Mouse (Mus musculus) cortical plate, adult 2 months (tissue): Measurements from ENCODE around the gene Gemin2.

ENCODE experiments used
- CTCF ChIP-seq: fragments of 200-500 bp; IDR thresholded peaks from 2 replicates; pipeline ENCODE4 v1.5.1; 2011; ENCODE audit warnings: mild to moderate bottlenecking, control low read depth, low read length; ENCODE audit not compliant: insufficient read depth; ENCODE audit errors: extremely low read depth
- POLR2A ChIP-seq: fragments of 200-500 bp; IDR thresholded peaks from 2 replicates; pipeline ENCODE4 v1.6.1; 2011; ENCODE audit warnings: mild to moderate bottlenecking, low read length, control low read depth; ENCODE audit not compliant: insufficient read depth; ENCODE audit errors: extremely low read depth

GRCm38 (mm10) chr12:58964583-58964982 lies 48.6 kb upstream of the Gemin2 start:
- TF ChIP-seq CTCF (peak; percentile 78), POLR2A (no peak)
